Mouse (Mus musculus) heart, postnatal 4 days (tissue): Measurements from ENCODE around the gene Mepe. TPM values are rescaled to one million over a fixed set of nuclear protein-coding genes. Genes with fewer than 3 reads are reported as not detected.

Experiments
- DNase-seq: peaks from one replicate; pipeline ENCODE4 v3.0.0; 2021
- total RNA-seq, 2 experiments: library from RNA; stranded (reverse); gene quantifications; 2 replicates each; pipeline ENCODE4 v1.2.3; 2021

Gene Mepe
- not detected for total RNA-seq

GRCm38 (mm10) chr5:104325029-104325428, at the start of gene Mepe:
TSS of gene Mepe (plus strand) at chr5:104325329.
- DNase-seq = no peak

- no peak for DNase-seq
Observed at GRCm38 (mm10) chr5:104294201-104294600, 30.9 kb upstream of the Mepe start.

GRCm38 (mm10) chr5:104298994-104299393, 26.1 kb upstream of the Mepe start, which contains the start of gene Ibsp:
TSS of gene Ibsp (plus strand) at chr5:104299171.
- no peak for DNase-seq

- no peak for DNase-seq
Observed at GRCm38 (mm10) chr5:104314073-104314472, 11.1 kb upstream of the Mepe start.

GRCm38 (mm10) chr5:104326884-104327283, 1.8 kb downstream of the Mepe start:
- no peak for DNase-seq

- DNase-seq = no peak
Observed at GRCm38 (mm10) chr5:104327389-104327788, 2.3 kb downstream of the Mepe start.

GRCm38 (mm10) chr5:104327876-104328275, 2.7 kb downstream of the Mepe start:
- DNase-seq = no peak

GRCm38 (mm10) chr5:104328317-104328850, 3.3 kb downstream of the Mepe start:
- no peak for DNase-seq

GRCm38 (mm10) chr5:104329381-104329780, 4.3 kb downstream of the Mepe start:
- DNase-seq = no peak

- no peak for DNase-seq
Observed at GRCm38 (mm10) chr5:104330088-104330487, 5.0 kb downstream of the Mepe start.

GRCm38 (mm10) chr5:104332296-104332695, 7.2 kb downstream of the Mepe start:
- DNase-seq = no peak

GRCm38 (mm10) chr5:104333231-104333640, 8.1 kb downstream of the Mepe start:
- DNase-seq = peak; percentile 76

GRCm38 (mm10) chr5:104333643-104334042, 8.5 kb downstream of the Mepe start:
- no peak for DNase-seq

- DNase-seq = no peak
Observed at GRCm38 (mm10) chr5:104334516-104334915, 9.4 kb downstream of the Mepe start.

GRCm38 (mm10) chr5:104335962-104336361, 10.8 kb downstream of the Mepe start:
- no peak for DNase-seq

- DNase-seq = no peak
Observed at GRCm38 (mm10) chr5:104337491-104337890, 12.4 kb downstream of the Mepe start.

GRCm38 (mm10) chr5:104339009-104339408, 13.9 kb downstream of the Mepe start:
- DNase-seq = no peak

GRCm38 (mm10) chr5:104339706-104340512, 14.8 kb downstream of the Mepe start:
- DNase-seq = peak; percentile 54

GRCm38 (mm10) chr5:104340513-104340829, 15.3 kb downstream of the Mepe start:
- DNase-seq = no peak

- no peak for DNase-seq
Observed at GRCm38 (mm10) chr5:104342881-104343280, 17.8 kb downstream of the Mepe start.

GRCm38 (mm10) chr5:104344526-104345240, 19.6 kb downstream of the Mepe start:
- DNase-seq = no peak

GRCm38 (mm10) chr5:104345241-104345630, 20.1 kb downstream of the Mepe start:
- peak; percentile 16 for DNase-seq

- no peak for DNase-seq
Observed at GRCm38 (mm10) chr5:104351041-104351440, 25.9 kb downstream of the Mepe start.

GRCm38 (mm10) chr5:104351874-104352273, 26.7 kb downstream of the Mepe start:
- no peak for DNase-seq
